Mouse (Mus musculus) forelimb bud, embryonic 11.5 days (tissue): ENCODE results near the gene Dpp9.
A peak's percentile ranks its signal among the peaks of the same experiment; 100 is the strongest.
"Not testable (repeated sequence)": the region's sequence is repeated elsewhere in the genome, so short reads cannot be mapped to it uniquely, and the experiment has no call there.

Source experiments
- DNase-seq: peaks from one replicate; pipeline ENCODE4 v3.0.0-alpha.2; 2012; ENCODE audit warnings: low read depth, low spot score

Gene Dpp9

DNA sequence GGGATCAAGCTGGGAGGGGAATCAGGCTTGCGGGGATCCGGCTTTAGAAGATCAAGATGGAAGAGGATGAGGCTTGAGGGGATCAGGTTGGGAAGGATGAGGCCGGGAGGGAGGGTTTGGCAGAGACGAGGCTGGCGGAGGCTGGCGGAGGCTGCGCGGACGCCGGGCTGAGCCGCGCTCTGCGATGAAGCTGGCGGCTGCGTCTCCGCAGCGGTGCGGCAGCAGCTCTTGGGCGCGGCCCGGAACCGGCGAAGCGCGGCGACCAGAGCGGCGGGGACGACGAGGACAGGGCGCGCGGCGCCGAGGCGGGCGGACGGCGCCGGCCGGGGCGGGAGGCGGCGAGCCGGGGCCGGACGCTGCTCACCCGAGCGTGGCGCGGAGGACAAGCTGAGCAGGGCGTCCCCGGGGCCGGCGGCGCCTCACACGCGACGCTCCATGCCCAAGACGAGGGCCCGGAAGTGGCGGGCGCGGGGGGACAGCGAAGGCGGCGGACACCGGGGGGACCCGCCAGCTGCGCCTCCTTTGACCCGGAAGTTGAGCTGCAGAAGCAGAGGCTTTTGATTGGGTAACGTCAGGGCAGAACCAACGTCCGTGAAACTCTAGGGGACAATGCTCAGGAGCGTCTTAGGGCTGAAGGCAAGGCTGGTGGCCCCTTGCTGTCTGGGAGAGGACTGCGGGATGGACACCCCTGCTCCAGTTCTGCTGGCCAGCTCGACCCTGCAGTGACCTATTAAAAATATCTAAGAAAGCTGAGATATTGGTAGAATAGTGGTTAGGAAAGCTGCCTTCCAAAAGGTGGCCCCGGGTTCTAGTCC, at the start of gene Dpp9:
Dpp9 (minus strand) TSS at position 529 of the 815 bp plus-strand sequence.
- DNase-seq = peak; percentile 96

DNA sequence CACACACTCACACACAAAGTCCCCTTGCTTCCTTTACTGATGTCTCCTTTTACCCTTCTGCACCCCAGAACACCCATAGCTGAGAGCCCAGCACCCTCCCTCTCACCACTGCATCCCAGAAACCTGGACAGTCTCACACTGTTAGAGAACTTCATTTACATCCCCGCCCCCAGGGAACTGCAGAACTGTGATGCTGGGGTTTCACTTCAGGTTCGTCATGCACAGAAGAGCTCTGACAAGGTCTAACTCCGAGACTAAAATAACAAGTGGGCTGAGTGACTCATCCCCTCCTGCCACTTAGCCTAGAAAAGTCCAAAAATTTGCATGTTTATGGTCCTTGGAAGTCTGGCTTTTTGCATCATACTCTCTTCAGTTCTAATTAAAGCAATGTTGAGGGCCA, 47.6 kb upstream of the Dpp9 start:
- no peak for DNase-seq

DNA sequence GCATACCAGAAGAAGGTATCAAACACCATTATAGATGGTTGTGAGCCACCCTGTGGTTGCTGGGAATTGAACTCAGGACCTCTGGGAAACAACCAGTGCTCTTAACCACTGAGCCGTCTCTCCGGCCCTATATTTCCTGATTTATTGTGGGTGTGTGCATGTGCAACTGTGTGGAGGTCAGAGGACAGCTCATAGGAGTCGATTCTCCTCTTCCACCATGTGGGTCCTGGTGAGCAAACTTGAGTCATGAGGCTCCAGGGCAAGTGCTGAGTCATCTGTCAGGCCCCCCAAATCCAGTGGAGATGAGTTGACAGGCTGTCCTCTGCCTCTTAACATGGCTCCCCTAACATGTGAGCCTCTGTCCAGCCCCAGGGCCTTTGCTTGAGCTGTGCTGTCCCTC, 47.2 kb upstream of the Dpp9 start:
- no peak for DNase-seq

DNA sequence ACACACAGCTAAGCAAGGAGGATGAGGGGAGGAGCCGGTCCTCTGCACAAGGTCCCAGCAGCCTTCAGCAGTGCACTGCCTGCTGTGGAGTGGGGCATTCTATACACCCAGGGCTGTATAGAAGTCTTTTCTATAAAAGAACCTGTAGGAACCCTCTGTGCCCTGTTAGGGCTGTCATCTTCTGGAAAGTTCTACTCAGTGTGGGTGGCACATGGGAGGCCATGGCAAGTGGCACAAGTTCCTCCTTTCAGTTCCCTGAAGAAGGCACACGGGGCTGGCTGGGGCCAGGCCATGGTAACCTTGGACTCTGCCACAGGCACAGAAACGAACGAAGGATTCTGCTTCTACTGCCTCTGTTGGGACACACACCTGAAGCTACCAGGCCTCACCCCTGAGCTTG, 46.3 kb upstream of the Dpp9 start:
- no peak for DNase-seq

DNA sequence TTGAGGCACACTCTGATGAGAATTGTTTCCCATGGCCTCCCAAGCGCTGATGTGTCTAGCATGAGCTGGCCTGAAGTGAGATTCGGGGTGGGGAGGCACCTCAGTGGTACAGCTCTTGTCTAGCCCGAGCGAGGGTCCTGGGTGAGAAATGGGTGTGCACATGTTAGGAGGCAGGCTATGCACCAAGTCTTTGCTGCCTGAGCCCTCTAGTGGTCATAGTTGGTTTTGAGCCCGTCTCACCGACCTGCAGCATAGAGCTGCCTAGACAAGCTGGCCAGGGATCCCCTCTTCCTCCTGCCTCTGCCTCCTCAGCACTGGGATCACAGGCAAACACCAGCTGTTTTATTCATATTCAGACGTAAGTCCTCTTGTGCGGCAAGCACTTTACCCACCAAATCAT, 45.3 kb upstream of the Dpp9 start:
- peak; percentile 76 for DNase-seq

DNA sequence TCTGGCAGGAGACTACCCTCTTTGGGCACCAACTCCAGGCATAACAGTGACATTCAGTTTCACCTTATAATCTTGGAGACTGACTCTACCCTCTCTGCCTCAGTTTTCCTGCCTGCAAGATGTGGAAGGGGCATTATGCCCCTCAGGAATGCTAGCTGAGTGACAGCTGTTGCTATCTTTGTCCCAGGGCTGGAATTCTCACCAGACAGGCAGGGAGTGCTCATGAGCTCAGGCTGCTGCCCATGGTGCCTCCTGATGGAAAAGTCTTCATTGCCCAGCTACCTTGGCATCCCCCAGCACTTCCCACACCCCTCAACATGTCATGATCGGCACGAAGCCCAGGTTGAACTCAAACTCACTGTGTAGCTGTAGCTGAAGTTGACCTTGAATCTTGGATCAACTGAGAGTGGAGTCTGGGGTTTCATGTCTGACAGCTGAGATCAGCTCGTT, 44.0 kb upstream of the Dpp9 start:
- no peak for DNase-seq

DNA sequence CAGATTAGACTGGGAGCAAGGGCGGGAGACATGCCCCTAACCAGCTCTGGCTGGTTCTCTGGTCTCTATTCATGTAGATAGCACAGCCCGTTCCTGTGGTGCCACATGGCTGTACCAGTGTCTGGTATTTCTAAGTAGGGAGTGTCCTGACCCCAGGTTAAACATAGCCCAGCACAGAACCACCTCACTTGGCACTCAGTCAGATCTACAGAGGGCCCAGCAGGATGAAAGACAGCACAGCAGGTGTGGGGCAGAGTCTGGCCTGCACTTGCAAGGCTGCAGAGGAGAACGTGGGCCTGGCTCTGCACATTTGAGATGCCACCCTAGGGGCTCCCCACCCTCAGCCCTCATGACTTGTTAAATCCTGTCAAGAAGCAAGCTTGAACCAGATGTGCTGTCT, 42.5 kb upstream of the Dpp9 start:
- DNase-seq = no peak

DNA sequence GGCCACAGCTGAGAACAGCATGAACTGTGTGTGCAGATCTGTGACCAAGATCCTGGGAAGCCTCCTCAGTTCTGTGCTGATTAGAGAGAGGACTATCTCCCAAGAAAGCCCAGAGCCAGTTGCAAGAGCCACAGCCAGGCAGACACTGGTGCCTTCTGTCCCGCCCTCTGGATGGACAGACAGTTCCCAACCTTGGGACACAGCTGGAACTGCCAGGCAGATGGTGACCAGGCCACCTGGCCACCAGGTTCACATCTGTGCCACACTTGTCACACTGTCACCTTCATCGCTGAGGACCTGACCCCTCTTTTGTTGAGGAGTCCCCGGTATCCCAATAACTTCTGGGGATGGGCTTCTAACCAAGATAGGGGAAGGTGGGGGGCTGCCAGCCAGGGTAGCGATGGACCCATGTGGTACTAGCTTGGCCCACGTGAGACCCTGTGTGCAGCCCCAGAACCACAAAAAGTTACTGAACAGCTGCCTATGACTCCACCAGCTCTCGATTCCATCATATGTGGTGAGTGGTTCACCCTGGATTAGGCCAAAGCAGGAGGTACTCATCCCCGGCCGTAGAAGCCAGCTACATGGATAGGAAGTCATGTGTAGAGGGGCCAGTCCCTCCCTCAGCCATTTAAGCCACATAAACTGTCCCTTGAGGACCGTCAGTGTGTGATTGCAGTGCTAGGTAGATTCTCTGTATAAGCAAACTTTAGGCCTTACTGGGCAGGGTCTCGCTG, 40.8 kb upstream of the Dpp9 start:
- DNase-seq = no peak

DNA sequence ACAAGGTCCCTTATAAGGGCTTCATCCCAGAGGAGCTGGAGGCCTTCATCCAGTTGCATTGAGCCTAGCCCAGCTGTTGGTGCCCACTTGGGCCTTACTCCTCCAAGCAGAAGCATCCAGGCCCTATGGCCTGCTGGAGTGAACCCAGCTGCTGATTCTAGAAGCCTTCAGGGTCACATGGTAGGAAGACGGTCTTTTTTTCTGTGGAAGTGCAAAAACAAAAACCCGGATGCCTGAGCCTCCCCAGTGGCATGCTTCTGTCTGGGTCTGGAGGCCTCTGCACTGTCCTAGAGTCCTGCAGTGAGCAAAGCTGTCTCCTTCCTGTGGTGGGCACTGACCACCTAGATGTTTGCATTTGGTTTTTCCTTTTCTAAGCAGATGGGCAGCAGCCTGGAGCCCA, 40.1 kb upstream of the Dpp9 start:
- DNase-seq = not testable (repeated sequence)

DNA sequence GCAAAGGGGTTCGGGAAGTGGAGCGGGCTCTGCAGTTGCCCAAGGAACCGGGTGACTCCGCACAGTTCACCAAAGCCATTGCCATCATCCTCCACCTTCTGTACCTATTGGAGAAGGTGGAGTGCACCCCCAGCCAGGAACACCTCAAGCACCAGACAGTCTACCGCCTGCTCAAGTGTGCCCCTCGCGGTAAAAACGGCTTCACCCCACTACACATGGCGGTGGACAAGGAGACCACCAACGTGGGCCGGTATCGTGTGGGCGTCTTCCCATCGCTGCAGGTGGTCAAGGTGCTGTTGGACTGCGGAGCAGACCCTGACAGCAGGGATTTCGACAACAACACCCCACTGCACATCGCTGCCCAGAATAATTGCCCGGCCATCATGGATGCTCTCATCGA, 39.6 kb upstream of the Dpp9 start:
- not testable (repeated sequence) for DNase-seq

DNA sequence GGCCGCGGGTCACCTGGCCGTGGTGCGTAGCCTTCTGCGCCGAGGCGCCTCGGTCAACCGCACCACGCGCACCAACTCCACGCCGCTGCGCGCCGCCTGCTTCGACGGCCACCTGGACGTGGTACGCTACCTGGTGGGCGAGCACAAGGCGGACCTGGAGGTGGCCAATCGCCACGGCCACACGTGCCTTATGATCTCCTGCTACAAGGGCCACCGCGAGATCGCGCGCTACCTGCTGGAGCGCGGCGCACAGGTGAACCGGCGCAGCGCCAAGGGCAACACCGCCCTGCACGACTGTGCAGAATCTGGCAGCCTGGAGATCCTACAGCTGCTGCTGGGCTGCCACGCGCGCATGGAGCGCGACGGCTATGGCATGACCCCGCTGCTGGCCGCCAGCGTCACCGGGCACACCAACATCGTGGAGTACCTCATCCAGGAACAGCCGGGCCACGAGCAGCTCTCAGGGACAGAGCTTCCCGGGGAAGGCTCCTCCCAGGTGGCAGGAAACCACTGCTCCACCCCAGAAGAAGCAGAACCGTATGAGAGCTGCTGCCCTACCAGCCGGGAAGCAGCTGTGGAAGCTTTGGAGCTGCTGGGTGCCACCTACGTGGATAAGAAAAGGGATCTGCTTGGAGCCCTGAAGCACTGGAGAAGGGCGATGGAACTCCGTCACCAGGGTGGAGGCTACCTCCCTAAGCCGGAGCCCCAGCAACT, 38.6 kb upstream of the Dpp9 start:
- DNase-seq = no peak

DNA sequence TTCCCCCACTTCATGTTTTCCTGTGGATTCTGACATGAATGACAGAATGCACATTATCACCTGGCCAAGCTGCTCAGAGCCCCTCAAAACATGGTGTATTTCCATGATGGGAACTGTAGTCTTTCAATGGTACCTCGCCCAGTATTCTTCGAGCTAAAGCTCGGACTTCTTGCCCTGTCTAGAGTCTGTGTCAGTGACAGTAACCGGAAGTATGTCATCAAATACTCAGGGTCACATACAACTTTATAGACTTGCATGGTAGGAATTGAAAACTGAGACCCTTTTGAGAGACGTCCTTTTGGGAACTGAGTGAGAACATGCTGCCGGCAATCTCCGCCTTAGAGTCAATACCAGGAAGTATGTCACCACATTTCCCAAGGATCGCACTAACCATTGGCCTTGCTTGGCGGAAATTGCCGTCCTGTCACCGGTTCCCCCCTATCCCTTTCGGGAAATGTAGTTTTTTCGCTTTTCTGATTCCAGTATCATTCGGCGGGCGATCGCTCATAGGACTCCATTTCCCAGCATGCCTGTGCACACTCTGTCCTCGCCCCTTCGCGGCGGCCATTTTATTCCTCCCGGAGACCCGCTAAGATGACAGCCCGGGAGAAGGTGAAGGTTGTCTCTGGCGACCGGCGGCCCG, 37.7 kb upstream of the Dpp9 start, which contains the start of gene Fem1a:
Fem1a (plus strand) TSS at position 572 of the 643 bp plus-strand sequence.
- DNase-seq = peak; percentile 98

DNA sequence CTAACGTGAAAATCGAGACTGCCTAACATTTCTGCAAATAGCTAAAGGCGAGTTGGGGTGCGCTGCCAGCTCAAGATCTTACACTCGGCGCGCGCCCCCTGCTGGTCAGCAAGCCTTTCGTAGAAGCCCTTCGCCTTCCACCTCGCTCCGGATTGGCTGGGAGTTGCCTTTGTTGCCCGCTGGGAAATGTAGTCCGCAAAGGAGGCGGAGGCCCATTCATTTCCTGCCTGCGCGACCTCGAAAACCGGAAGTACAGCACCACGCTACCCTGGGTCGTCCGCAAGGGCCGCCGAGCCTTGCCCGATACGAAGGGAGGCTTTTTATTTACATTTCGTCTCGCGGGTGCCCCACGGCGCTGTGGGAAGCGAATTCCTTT, 37.1 kb upstream of the Dpp9 start:
- peak; percentile 98 for DNase-seq

DNA sequence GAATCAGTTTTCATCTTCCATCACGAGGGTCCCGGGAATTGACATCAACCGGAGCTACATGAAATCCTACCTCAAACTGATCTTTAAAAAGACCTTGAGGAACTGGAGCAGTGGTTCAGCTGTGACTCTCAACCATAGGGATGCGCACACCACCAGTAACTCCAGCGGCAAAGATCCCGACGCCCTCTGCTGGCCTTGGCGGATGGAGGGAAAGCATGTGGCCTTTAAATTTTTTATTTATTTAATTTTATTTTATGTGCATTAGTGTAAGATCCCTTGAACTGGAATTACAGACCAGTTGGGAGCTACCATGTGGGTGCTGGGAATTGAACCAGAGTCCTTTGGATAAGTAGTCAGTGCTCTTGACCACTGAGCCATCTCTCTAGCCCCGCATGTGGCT, 36.7 kb upstream of the Dpp9 start:
- DNase-seq = no peak

DNA sequence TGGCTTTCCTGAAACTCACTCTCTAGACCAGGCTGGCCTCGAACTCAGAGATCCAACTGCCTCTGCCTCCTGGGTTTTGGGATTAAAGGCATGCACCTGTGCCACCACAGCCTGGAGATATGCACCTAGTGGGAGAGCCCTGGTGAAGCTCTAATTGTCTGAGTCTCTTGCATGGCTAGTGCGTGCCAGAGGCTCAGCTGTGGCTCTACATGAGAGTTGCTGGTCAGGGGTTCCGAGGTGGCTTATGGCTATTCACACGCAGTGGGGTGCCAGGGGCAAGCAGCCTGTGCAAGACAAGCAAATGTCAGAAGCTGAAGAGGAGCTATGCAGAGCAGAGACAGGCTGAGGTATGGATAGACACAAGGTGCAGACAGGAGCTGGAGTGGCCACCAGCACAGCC, 36.0 kb upstream of the Dpp9 start:
- DNase-seq = no peak

DNA sequence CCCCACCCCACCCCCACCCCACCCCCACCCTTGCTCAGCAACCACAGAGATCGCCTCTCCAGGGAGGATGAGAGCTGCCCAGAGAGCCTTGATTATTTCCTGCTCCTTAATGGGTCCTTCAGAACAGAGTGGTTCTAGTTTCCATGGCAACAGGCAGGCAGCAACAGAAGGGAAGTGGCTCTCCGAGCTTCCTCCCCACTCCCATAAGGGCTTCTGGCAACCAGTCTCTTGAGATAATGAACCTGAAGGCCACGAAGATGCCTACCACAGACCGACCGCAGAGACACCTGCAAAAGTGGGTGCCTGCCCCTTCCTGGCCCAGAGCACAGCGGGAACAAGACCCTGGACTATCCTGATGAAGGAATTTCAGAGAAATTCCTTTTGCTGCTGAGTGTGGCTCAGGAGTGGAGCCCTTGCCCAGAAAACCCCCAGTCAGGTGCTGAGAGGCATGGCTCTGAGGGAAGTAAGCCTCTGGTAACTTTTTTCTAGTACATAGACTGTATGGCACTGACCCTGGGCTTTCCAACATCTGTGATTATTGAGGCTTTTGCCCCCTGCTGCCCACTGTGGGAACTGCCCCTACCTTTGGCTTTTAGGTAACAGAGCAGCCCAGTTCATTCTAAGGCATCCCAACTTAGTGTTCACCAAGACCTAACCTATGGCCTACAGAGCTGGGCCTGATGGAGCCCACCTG, 32.6 kb upstream of the Dpp9 start:
- DNase-seq = peak; percentile 70

DNA sequence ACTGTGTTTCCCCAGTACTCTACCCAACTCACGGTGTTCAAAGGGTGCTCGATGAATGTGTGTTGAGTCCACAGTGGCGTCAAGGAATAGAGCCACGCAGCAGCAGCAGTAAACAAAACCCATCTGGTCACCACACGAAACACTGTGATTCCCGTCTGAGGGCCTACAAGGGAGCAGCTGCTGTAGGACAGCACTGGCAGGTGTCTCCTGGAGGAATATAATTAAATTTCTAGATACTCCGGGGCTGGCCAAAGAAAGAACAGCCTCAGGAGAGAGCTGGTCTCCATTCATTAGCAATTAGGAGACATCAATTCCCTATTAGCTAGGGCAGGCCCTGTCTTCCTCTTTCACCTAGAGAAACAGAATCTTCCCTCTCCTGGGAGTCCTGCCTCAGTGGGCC, 26.9 kb upstream of the Dpp9 start:
- DNase-seq = no peak

DNA sequence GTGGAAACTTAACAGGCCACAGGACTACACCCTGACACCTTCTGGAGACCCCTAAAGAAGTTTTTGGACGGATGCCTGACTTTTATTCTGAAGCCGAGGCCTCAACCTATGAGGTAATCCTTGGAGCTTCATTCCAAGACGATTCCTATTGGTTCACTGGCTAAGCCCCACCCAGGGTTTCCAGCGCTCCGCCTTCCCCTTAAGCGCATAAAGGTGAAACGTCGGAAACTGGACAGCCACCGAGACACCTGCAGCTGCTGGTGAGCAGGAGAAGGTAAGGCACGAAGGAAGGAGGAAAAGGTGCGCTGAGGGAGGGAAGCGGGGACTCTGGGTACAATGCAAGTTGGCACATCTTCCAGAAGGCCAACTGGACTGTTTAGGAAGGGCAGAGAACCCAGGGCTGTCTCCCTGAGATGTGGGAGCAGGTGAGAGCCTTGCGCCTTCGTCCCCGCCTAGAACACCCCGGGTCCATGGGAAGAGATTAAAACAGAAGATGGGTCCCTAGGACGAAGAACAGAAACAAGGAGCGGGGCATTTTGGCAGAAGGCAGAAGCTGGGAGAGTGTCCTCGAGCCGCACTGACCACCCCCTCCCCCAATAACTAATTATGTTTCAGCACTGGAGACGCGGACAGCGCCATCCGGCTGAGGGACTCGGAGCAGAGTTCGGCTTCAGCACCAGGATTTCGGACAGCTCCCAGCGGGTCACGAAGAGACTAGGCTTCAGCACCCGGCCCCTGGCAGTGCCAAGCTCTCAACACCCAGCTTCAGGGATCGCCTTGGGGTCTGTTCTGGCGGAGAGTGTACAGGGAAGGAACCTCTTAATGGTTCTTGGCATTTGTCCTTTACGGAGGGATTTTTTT, 23.1 kb upstream of the Dpp9 start:
- DNase-seq = peak; percentile 92

DNA sequence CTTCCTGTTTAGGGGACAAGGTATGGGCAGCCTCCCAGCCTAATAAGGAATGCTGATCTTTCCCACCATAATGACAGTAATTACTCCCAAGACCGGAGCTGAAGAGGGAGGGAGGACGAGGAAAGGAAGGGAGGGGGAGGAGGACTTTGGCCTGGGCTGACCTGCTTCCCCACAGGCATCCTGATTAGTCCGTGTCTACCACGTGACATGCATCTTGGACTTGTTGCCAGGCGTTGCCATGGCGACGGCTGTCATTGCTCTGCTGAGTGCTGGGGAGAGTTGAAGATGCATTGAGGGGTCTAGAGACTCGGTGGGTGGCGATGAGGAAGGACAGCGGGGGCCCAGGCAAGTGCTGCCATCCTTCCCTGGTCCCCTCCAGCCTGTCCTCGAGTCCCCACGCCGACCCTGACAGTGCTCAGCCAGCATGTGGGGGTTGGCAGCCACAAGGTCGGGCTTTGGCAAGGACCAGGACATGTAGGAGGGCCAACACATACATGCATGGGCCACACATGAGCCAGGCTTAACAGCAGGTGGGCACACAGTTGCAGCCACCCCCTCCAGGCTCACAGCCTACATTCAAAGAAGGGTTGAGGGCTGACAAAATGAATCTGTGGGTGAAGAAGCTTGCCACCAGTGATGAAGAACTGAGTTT, 15.2 kb upstream of the Dpp9 start:
- peak; percentile 69 for DNase-seq

DNA sequence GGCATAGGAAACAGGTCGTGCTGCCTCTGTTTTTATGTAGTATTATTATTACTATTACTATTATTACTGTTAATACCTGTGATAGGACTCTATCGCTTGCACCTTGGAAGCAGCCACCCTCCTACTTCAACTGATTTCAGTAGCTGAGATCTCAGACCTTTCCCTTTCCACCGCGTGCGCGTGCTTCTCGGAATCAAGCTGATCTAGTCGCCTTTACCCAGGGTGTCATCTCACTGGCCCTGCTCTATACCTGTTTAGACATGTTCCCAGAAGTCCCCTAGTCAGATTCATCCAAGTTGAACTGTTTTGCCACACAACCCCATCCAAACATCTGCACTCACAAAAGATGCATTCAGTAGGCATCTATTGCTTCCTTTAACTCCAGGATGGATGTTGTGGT, 14.7 kb upstream of the Dpp9 start:
- DNase-seq = no peak
